Mouse (Mus musculus) heart, postnatal 25 days (tissue): ENCODE results near the gene Ccl12. TPM values are rescaled to one million over a fixed set of nuclear protein-coding genes. Genes with fewer than 3 reads are reported as not detected.
A peak's percentile ranks its signal among the peaks of the same experiment; 100 is the strongest.

ENCODE experiments used
- DNase-seq: peaks from one replicate; pipeline ENCODE4 v3.0.0; 2022; ENCODE audit warnings: low spot score
- intact Hi-C: fragments of 180-260 bp; cut with DNase I; formaldehyde crosslinking; loops from one replicate; pipeline ENCODE4 v1.15.1; 2025
- total RNA-seq, 2 experiments: library from RNA; stranded (reverse); gene quantifications; 2 replicates each; pipeline ENCODE4 v1.2.3; 2021

Ccl12 gene
- total RNA-seq = under 1 TPM in 1 of 2 experiments, not detected in 1; 0.73 TPM

- intact Hi-C loops = no loop called here
- DNase-seq = no peak
These were observed at the start of gene Ccl12 for GRCm38 (mm10) chr11:82101529-82101928. Gene Ccl12, plus strand, starts transcription at chr11:82101845.

- DNase-seq = no peak
- intact Hi-C loops = no loop called here
These were observed 47.8 kb upstream of the Ccl12 start for GRCm38 (mm10) chr11:82053849-82054248.

- no peak for DNase-seq
- intact Hi-C loops = no loop called here
These were observed 44.0 kb upstream of the Ccl12 start, which contains the start of gene Ccl11 for GRCm38 (mm10) chr11:82057646-82058045. Gene Ccl11, plus strand, starts transcription at chr11:82057823.

- intact Hi-C loops = no loop called here
- DNase-seq = no peak
These were observed 39.4 kb upstream of the Ccl12 start for GRCm38 (mm10) chr11:82062226-82062625.

GRCm38 (mm10) chr11:82063454-82063853, 38.2 kb upstream of the Ccl12 start:
- no peak for DNase-seq

GRCm38 (mm10) chr11:82066953-82067571, 34.6 kb upstream of the Ccl12 start:
- DNase-seq = no peak
- intact Hi-C loops = no loop called here

More at GRCm38 (mm10) chr11:82063454-82063853, 38.2 kb upstream of the Ccl12 start:
- intact Hi-C loops = no loop called here

- DNase-seq = peak; percentile 47
- intact Hi-C loops = no loop called here
These were observed 30.6 kb upstream of the Ccl12 start for GRCm38 (mm10) chr11:82071076-82071475.

GRCm38 (mm10) chr11:82072374-82072773, 29.3 kb upstream of the Ccl12 start:
- intact Hi-C loops = no loop called here
- no peak for DNase-seq

GRCm38 (mm10) chr11:82072984-82073383, 28.7 kb upstream of the Ccl12 start:
- intact Hi-C loops = no loop called here
- no peak for DNase-seq

- no peak for DNase-seq
- intact Hi-C loops = no loop called here
These were observed 28.0 kb upstream of the Ccl12 start for GRCm38 (mm10) chr11:82073686-82074085.

- intact Hi-C loops = no loop called here
- DNase-seq = no peak
These were observed 24.6 kb upstream of the Ccl12 start for GRCm38 (mm10) chr11:82077031-82077430.

GRCm38 (mm10) chr11:82078136-82078730, 23.4 kb upstream of the Ccl12 start:
- intact Hi-C loops = no loop called here
- DNase-seq = no peak

GRCm38 (mm10) chr11:82080865-82081264, 20.8 kb upstream of the Ccl12 start:
- no peak for DNase-seq
- intact Hi-C loops = no loop called here

- DNase-seq = no peak
These were observed 17.3 kb upstream of the Ccl12 start for GRCm38 (mm10) chr11:82084360-82084759.

GRCm38 (mm10) chr11:82099511-82100323, 1.9 kb upstream of the Ccl12 start:
- intact Hi-C loops = no loop called here

More at GRCm38 (mm10) chr11:82084360-82084759, 17.3 kb upstream of the Ccl12 start:
- intact Hi-C loops = no loop called here

GRCm38 (mm10) chr11:82101087-82101486, 558 bp upstream of the Ccl12 start:
- intact Hi-C loops = no loop called here
- DNase-seq = no peak

More at GRCm38 (mm10) chr11:82099511-82100323, 1.9 kb upstream of the Ccl12 start:
- DNase-seq = no peak

GRCm38 (mm10) chr11:82109611-82110010, 8.0 kb downstream of the Ccl12 start:
- intact Hi-C loops = no loop called here

GRCm38 (mm10) chr11:82110372-82111248, 9.0 kb downstream of the Ccl12 start:
- intact Hi-C loops = no loop called here
- DNase-seq = no peak

More at GRCm38 (mm10) chr11:82109611-82110010, 8.0 kb downstream of the Ccl12 start:
- DNase-seq = no peak

- intact Hi-C loops = no loop called here
These were observed 13.2 kb downstream of the Ccl12 start, which contains the start of gene Ccl8 for GRCm38 (mm10) chr11:82114885-82115284. Gene Ccl8, plus strand, starts transcription at chr11:82115185.

GRCm38 (mm10) chr11:82116041-82116440, 14.4 kb downstream of the Ccl12 start:
- no peak for DNase-seq
- intact Hi-C loops = no loop called here

More at GRCm38 (mm10) chr11:82114885-82115284, 13.2 kb downstream of the Ccl12 start, which contains the start of gene Ccl8:
- DNase-seq = no peak
